Mouse (Mus musculus) liver, embryonic 12.5 days (tissue): ENCODE results near the gene Zfp874a. TPM values are rescaled to one million over a fixed set of nuclear protein-coding genes. Genes with fewer than 3 reads are reported as not detected.
A peak's percentile ranks its signal among the peaks of the same experiment; 100 is the strongest.
"Not testable (repeated sequence)": the region's sequence is repeated elsewhere in the genome, so short reads cannot be mapped to it uniquely, and the experiment has no call there.

Experiments used
- ATAC-seq: fragments of 200-750 bp; cut with Nextera tagmentation; 2 replicates; pipeline ENCODE4 v1.8.0; 2017; ENCODE audit warnings: moderate number of reproducible peaks, mild to moderate bottlenecking, moderate library complexity
- H3K27ac ChIP-seq: fragments of 300-500 bp; sonication (generic); 2 replicates; pipeline ENCODE4 v1.5.1; 2016; ENCODE audit warnings: mild to moderate bottlenecking
- H3K27me3 ChIP-seq: fragments of 300-500 bp; sonication (generic); replicated peaks from 2 replicates; pipeline ENCODE4 v1.6.1; 2016; ENCODE audit warnings: mild to moderate bottlenecking, moderate library complexity
- H3K36me3 ChIP-seq: fragments of 300-500 bp; sonication (generic); 2 replicates; pipeline ENCODE4 v1.6.1; 2016; ENCODE audit warnings: mild to moderate bottlenecking, moderate library complexity
- H3K4me1 ChIP-seq: fragments of 300-500 bp; sonication (generic); 2 replicates; pipeline ENCODE4 v1.6.1; 2016
- H3K4me2 ChIP-seq: fragments of 300-500 bp; sonication (generic); 2 replicates; pipeline ENCODE4 v1.6.1; 2016; ENCODE audit warnings: mild to moderate bottlenecking, moderate library complexity
- H3K4me3 ChIP-seq: fragments of 300-500 bp; sonication (generic); 2 replicates; pipeline ENCODE4 v1.5.1; 2016; ENCODE audit warnings: mild to moderate bottlenecking, moderate library complexity
- H3K9ac ChIP-seq: fragments of 300-500 bp; sonication (generic); 2 replicates; pipeline ENCODE4 v1.6.1; 2016; ENCODE audit warnings: mild to moderate bottlenecking, moderate library complexity
- H3K9me3 ChIP-seq: fragments of 300-500 bp; sonication (generic); replicated peaks from 2 replicates; pipeline ENCODE4 v1.6.1; 2016; ENCODE audit warnings: mild to moderate bottlenecking, moderate library complexity
- WGBS: fragments of 180-500 bp; shearing (Covaris S2); methylation state at CpG from one replicate; pipeline ENCODE4 v1.1.7; 2016; ENCODE audit not compliant: insufficient replicate concordance; 5-methylcytosine and 5-hydroxymethylcytosine counted together
- polyA plus RNA-seq: library from polyadenylated mRNA; unstranded; fragments of >200 nt; fragmentation: Nextera tagmentation; extraction: Ambion mirVana; gene quantifications from 2 replicates; pipeline ENCODE4 v1.2.1, GENCODE M21; 2016

The Zfp874a gene
- 5.5 and 6.6 TPM in 2 replicates for polyA plus RNA-seq

DNA sequence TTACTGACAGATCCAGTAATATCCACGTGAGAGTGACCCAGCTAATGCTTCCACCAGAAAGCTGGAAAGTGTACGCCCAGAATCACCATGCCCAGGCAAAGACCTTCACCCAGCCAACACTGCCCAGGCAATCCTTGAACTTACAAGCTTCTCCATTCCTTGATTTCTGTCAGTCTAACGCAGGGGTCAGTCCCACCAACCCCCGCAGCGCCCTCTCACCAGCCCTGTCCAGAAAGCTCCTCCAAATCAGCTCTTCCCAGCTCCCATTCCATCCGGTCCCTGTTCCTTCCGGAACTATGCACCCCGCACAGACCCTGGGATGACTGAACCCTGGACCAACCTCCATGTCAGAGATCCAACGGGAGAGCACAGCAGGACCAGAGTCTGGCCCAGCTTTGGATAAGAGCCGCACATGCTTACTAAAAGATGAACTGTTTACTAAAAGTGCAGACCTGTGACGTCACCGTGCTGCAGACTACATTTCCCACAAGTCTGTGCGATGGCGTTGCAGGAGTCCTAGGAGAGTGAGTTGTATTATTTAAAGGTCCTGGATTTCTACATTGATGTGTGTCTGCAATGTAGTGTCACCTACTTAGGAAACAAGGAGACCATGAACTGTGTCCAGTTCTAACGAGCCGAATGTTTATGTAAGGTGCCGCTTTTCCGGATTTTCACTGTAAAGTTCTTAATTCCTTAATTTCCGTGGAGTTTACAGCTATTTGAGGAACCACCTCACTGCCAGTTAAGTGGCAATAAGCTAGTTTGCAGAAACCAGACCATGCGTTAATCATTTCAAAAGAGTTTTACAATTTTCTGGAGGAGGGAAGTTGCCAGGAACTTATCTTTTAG lies at the start of gene Zfp874a:
Zfp874a (minus strand) TSS at position 453 of the 849 bp plus-strand sequence.
- Histone ChIP-seq H3K27me3 (no peaks in the 10 kb centered on the region), H3K4me2 (peak within 1 kb of the TSS; percentile 71), H3K36me3 (peaks cover 15% of the 10 kb centered on the region), H3K4me3 (peak within 1 kb of the TSS; percentile 66), H3K27ac (peak within 1 kb of the TSS; percentile 45), H3K9ac (peak within 1 kb of the TSS; percentile 72), H3K9me3 (no peaks in the 10 kb centered on the region), H3K4me1 (peaks cover 15% of the 10 kb centered on the region)
- 3% methylated on average over 20 of the region's 20 CpGs for WGBS
- peak; percentile 96 for ATAC-seq

DNA sequence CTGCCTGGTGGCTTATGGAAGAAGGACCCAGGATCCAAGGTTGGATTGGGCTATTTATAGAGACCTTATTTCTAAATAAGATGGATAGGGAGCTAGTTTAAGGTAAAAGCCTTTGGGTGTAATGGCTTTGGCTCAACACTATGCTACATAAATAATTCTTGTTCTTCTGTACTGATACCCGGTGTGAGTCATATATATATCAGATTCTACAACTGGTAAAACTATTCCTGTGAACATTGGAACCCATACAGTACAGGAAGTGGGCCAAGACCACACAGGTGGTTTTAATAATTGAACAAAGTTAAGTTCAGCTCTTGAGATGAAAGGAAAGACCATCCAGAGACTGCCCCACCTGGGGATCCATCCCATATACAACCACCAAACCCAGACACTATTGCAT lies 49.5 kb upstream of the Zfp874a start:
- H3K4me3 ChIP-seq: no peak overlapping the region
- peak overlapping the region; percentile 78; the same call in 1 of the 2 replicates for H3K4me2 ChIP-seq
- 57% methylated on average over 1 of the region's 1 CpGs for WGBS
- no peak overlapping the region for H3K9ac ChIP-seq
- no peaks in the 10 kb centered on the region for H3K9me3 ChIP-seq
- H3K4me1 ChIP-seq: peaks cover 9% of the 10 kb centered on the region
- H3K27ac ChIP-seq: no peak overlapping the region
- no peaks in the 10 kb centered on the region for H3K27me3 ChIP-seq
- peaks cover 10% of the 10 kb centered on the region for H3K36me3 ChIP-seq
- ATAC-seq: no peak; the same call in 1 of the 2 replicates

DNA sequence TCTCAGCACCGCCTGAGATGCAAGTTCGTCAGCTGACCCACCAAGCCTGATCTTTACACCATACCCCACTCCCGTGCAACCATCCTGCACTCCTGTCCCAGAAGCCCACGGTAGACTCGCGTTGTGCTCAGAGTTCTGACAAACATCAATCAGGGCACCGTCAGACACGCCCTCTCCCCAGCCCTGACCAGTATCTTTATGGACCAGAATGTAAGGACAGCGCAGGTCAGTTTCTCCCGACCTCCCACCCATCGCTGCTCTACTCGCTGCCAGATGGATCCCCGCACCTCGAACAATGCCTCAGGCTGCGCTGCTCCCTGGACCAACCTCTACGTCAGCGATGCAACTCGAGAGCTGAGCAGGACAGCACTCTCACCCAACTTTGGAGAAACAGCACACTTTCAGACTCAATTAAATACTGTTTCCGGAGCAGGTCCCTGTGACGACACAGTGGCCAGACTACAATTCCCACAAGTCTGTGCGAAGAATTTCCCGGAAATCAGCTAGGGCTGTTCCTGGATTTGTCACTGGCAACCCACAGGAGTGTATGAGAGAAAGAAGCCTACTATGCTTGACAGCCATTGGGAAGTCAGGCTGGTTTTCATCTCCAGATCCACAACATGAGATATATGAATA lies 48.8 kb upstream of the Zfp874a start, which contains the start of gene Zfp58:
Zfp58 (minus strand) TSS at position 472 of the 636 bp plus-strand sequence.
- Histone ChIP-seq H3K4me2 (peak within 1 kb of the TSS; percentile 78), H3K27me3 (no peaks in the 10 kb centered on the region), H3K27ac (peak within 1 kb of the TSS; percentile 60; the same call in 1 of the 2 replicates), H3K9me3 (no peaks in the 10 kb centered on the region), H3K4me1 (peaks cover 9% of the 10 kb centered on the region), H3K36me3 (peaks cover 14% of the 10 kb centered on the region), H3K9ac (peak within 1 kb of the TSS; percentile 69), H3K4me3 (peak within 1 kb of the TSS; percentile 73)
- peak; percentile 93 for ATAC-seq
- WGBS: 1% methylated on average over 22 of the region's 22 CpGs

DNA sequence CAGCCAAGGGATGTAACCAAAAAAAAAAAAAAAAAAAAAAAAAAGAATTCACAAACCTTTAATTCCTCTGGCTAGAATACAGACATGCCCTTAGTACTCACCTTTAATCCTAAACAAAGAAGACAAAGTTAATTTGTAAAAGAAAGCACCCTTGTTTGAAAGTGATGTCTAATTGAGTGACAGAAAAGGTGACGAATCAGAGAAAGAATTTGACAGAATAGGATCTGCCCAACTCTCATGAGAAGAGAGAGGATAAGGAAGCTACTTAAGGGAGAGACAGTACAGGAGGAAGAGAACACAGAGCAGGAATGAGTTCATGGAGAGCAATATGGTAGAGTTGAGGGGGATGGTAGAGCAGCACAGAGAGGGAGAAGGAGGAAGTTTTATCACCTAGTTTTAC lies 44.2 kb upstream of the Zfp874a start:
- WGBS: 70% methylated on average over 1 of the region's 1 CpGs
- no peaks in the 10 kb centered on the region for H3K27me3 ChIP-seq

DNA sequence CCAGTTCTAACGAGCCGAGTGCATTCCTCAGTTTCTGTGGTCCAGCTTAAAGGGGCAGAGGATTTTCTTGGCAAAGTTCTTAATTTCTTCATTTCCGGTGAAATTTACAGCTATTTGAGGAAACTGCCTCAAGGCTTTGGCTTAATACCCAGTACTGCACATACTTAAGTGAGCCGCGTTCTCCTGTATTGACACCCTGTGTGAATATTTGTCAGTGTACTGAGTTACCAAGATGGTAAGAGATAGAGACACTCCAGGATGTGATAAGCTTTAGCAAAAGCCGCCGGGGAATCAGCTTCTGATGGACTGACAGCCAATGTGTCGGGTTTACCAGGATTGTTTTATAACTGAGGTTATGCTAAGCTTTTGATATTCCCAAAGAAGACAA lies 33.0 kb upstream of the Zfp874a start:
- Histone ChIP-seq H3K4me1 (peaks cover 9% of the 10 kb centered on the region), H3K4me2 (peak overlapping the region; percentile 77), H3K4me3 (peak overlapping the region; percentile 73), H3K27ac (peak overlapping the region; percentile 84; the same call in 1 of the 2 replicates), H3K36me3 (peaks cover 14% of the 10 kb centered on the region; the same call in 1 of the 2 replicates), H3K9me3 (no peaks in the 10 kb centered on the region), H3K9ac (peak overlapping the region; percentile 80), H3K27me3 (no peaks in the 10 kb centered on the region)
- 21% methylated on average over 8 of the region's 8 CpGs for WGBS
- peak; percentile 31; the same call in 1 of the 2 replicates for ATAC-seq

More for the DNA sequence above, 44.2 kb upstream of the Zfp874a start:
- H3K36me3 ChIP-seq: peaks cover 57% of the 10 kb centered on the region
- H3K4me1 ChIP-seq: peaks cover 9% of the 10 kb centered on the region
- no peak for ATAC-seq
- no peak overlapping the region for H3K27ac ChIP-seq
- no peak overlapping the region for H3K9ac ChIP-seq
- H3K4me3 ChIP-seq: no peak overlapping the region
- H3K4me2 ChIP-seq: no peak overlapping the region
- H3K9me3 ChIP-seq: peaks cover 12% of the 10 kb centered on the region

DNA sequence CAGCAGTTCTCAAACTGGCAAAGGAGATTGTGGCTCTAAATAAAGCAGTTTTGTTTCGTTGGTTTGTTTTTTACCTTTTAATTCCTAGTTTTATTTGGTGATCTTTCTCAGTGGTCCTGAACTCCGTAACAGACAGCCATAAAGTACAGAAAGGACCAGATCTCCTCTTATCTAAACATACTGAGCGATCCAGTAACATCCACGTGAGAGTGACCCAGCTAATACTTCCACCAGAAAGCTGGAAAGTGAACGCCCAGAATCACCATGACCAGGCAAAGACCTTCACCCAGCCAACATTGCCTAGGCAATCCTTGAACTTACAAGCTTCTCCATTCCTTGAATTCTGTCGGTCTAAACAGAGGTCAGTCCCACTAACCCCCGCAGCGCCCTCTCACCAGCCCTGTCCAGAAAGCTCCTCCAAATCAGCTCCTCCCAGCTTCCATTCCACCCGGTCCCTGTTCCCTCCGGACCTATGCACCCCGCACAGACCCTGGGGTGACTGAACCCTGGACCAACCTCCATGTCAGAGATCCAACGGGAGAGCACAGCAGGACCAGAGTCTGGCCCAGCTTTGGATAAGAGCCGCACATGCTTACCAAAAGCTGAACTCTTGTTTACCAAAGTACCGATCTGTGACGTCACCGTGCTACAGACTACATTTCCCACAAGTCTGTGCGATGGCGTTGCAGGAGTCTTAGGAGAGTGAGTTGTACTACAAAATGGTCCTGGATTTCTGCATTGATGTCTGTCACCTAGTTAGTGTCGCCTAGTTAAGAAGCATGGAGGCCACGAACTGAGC lies 32.4 kb upstream of the Zfp874a start, which contains the start of gene Zfp874b:
Zfp874b (minus strand) TSS at position 634 of the 799 bp plus-strand sequence.
- Histone ChIP-seq H3K4me2 (peak within 1 kb of the TSS; percentile 77), H3K36me3 (peaks cover 9% of the 10 kb centered on the region; the same call in 1 of the 2 replicates), H3K27ac (peak within 1 kb of the TSS; percentile 84), H3K27me3 (no peaks in the 10 kb centered on the region), H3K4me1 (peaks cover 9% of the 10 kb centered on the region), H3K9ac (peak within 1 kb of the TSS; percentile 80), H3K9me3 (no peaks in the 10 kb centered on the region), H3K4me3 (peak within 1 kb of the TSS; percentile 73)
- WGBS: 2% methylated on average over 20 of the region's 20 CpGs
- peak; percentile 94 for ATAC-seq

DNA sequence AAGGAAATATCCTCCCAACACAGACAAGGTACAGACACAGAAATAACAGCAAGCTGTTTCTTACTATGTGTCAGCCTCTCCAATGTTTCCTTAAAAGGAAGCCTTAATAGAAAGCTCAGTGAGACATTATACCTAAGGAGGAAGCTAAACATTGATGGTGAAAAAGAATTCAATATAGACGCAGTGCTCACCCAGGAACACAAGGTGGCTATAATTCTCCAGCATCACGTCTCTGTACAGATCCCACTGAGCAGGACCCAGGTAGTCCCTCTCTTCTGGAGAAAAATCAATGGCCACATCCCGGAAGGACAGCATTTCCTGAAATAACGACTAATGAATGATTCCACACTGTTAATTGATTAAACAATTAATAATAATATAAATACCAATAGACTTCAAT lies 30.1 kb upstream of the Zfp874a start:
- H3K27me3 ChIP-seq: no peaks in the 10 kb centered on the region
- no peak overlapping the region for H3K9ac ChIP-seq
- H3K27ac ChIP-seq: no peak overlapping the region
- H3K4me3 ChIP-seq: no peak overlapping the region
- peaks cover 16% of the 10 kb centered on the region for H3K36me3 ChIP-seq
- no peak for ATAC-seq
- no peak overlapping the region for H3K4me2 ChIP-seq
- no peaks in the 10 kb centered on the region for H3K9me3 ChIP-seq
- peaks cover 9% of the 10 kb centered on the region for H3K4me1 ChIP-seq
- 64% methylated on average over 4 of the region's 4 CpGs for WGBS

DNA sequence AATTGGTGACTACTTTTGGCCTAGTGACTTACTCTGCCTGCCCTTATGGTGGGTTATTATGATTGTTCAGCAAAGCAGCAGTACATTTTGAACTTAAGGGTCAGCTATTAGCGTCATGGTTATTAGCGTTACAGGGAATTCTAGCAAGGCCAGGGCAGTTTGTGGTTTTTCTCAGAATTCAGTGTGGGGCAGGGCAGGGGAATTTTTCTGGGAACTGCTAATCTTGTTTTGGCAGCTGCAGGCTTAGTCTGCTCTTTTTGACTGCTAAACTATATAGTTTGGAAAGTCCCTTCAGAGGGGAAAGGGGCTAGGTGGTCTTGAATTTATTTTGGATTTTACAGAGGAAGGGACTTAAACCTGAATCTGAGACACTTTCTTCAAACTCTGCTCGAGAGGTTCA lies 17.9 kb upstream of the Zfp874a start:
- Histone ChIP-seq H3K4me1 (no peaks in the 10 kb centered on the region), H3K4me2 (no peak overlapping the region), H3K9me3 (0 out of 2 replicates have a peak, but pooled peaks cover 3% of the 10 kb centered on the region), H3K4me3 (no peak overlapping the region), H3K27ac (no peak overlapping the region), H3K36me3 (peaks cover 35% of the 10 kb centered on the region), H3K9ac (no peak overlapping the region), H3K27me3 (no peaks in the 10 kb centered on the region)
- 76% methylated on average over 3 of the region's 3 CpGs for WGBS
- peak; percentile 46; the same call in 1 of the 2 replicates for ATAC-seq

DNA sequence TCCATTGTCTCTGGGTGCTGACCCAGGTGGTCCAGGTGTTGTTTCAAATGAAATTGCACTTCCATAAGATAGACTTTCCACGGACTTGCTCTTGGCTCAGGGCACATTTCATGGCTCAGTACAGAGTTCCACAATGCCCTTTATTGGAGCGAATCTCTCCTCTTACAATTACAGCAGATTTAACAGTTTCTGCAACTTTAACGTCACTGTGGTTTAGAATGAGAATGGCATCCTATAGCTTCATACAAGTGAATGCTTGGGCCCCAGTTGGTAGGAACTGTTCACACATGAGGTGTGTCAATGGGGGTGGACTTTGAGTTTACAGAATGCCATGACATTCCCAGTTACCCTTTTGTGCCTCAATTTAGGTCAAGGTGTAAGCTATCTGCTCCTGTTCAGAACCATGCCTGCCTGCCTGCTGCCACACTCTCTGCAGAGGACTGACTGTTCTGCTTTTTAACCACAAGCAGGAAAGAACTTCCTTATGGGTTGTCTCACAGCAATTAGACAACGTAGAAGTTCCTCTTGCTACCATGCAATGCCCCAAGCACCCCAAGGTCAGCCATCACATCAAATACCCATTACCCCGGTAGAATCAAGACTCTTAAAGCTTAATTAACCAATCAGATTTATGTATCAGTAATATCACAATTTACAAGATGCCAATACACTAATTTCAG lies 12.2 kb upstream of the Zfp874a start:
- not testable (repeated sequence) for H3K4me2 ChIP-seq, H3K4me1 ChIP-seq, H3K9me3 ChIP-seq, ATAC-seq, H3K27ac ChIP-seq, H3K27me3 ChIP-seq, H3K36me3 ChIP-seq, H3K9ac ChIP-seq, H3K4me3 ChIP-seq
- 25% methylated on average over 3 of the region's 5 CpGs for WGBS

DNA sequence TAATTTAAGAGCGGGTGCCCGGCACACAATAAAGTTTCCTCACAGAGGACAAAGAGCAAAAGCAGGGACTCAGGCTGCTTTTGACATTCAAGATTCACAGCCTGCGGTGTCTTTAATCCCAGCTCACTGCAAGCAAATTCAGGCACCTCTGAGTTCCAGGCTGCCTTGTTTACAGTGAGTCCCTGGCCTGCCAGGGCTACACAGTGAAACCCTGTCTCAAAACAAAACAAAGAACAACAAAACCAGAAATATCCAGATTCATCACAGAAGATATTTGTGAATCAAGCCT lies 541 bp upstream of the Zfp874a start:
- H3K4me3 ChIP-seq: peak overlapping the region; percentile 66
- peak overlapping the region; percentile 72 for H3K9ac ChIP-seq
- H3K27me3 ChIP-seq: no peaks in the 10 kb centered on the region
- H3K4me1 ChIP-seq: peaks cover 15% of the 10 kb centered on the region
- peak overlapping the region; percentile 36; the same call in 1 of the 2 replicates for H3K27ac ChIP-seq
- no peaks in the 10 kb centered on the region for H3K9me3 ChIP-seq
- H3K36me3 ChIP-seq: peaks cover 10% of the 10 kb centered on the region
- H3K4me2 ChIP-seq: peak overlapping the region; percentile 71
- ATAC-seq: no peak
- WGBS: 23% methylated on average over 3 of the region's 3 CpGs

DNA sequence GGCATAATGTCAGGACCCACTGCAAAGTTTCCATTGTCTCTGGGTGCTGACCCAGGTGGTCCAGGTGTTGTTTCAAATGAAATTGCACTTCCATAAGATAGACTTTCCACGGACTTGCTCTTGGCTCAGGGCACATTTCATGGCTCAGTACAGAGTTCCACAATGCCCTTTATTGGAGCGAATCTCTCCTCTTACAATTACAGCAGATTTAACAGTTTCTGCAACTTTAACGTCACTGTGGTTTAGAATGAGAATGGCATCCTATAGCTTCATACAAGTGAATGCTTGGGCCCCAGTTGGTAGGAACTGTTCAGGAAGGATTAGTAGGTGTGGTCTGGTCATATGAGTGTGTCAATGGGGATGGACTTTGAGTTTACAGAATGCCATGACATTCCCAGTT lies 14.3 kb downstream of the Zfp874a start:
- not testable (repeated sequence) for H3K27ac ChIP-seq, H3K4me2 ChIP-seq, H3K27me3 ChIP-seq, H3K36me3 ChIP-seq, H3K4me3 ChIP-seq, ATAC-seq, H3K9ac ChIP-seq, H3K9me3 ChIP-seq, H3K4me1 ChIP-seq
- 87% methylated on average over 1 of the region's 3 CpGs for WGBS
